Comparison of ENCODE assay signal across 9 mouse cellular contexts in genomic region chr7:127894480-127894879, GRCm38 (mm10). TPM values are rescaled to one million over a fixed set of nuclear protein-coding genes. Genes with fewer than 3 reads are reported as not detected.
DNase-seq lines count a peak whose midpoint lies in the region; ATAC-seq and TF ChIP-seq lines count a peak whose summit lies in the region.
"Had no signal": no experiment of that assay in that cellular context is flagged by ENCODE, and none has a peak within 500 bp of the region (broad histone marks: within the 10 kb centered on the region; RNA-seq: fewer than 3 reads in every experiment).

No protein-coding gene starts in this region.

- WGBS in neural tube, embryonic 11.5 days = 80% methylated on average over 5 of the region's 5 CpGs
- WGBS in hindbrain, embryonic 13.5 days = 88% methylated on average over 5 of the region's 5 CpGs
- WGBS in lung, embryonic 14.5 days = 56% methylated on average over 5 of the region's 5 CpGs

- DNase-seq in neural tube, embryonic 11.5 days (ENCODE audit: low spot score) = no peak
- DNase-seq in neural tube, embryonic 10.5 days (ENCODE audit: extremely low spot score, low spot score) = no peak
- no peak for DNase-seq in lung, embryonic 14.5 days
- peak; percentile 56 for DNase-seq in yolk sac, embryonic 10.5 days (ENCODE audit: low spot score)
- DNase-seq in urinary bladder, postnatal 10 days (ENCODE audit: low spot score) = no peak
- DNase-seq in urinary bladder, postnatal 36 days (ENCODE audit: low spot score in 2 of 2) = no peak

- H3K27me3 ChIP-seq in neural tube, embryonic 11.5 days (ENCODE audit: control insufficient read depth, insufficient read depth, low read length) = no peaks in the 10 kb centered on the region
- peaks cover 1% of the 10 kb centered on the region; the same call in 1 of the 2 replicates for H3K27me3 ChIP-seq in hindbrain, embryonic 13.5 days
- no peaks in the 10 kb centered on the region for H3K27me3 ChIP-seq in lung, embryonic 14.5 days (ENCODE audit: insufficient read depth, low read length)

- TF ChIP-seq CTCF in lung, embryonic 14.5 days (IDR thresholded peaks at IDR 0.05; ENCODE audit: low read depth) = no peak

- H3K9me3 ChIP-seq in neural tube, embryonic 11.5 days (ENCODE audit: control insufficient read depth, low read length) = no peaks in the 10 kb centered on the region
- H3K9me3 ChIP-seq in hindbrain, embryonic 13.5 days = no peaks in the 10 kb centered on the region
- no peaks in the 10 kb centered on the region for H3K9me3 ChIP-seq in lung, embryonic 14.5 days (ENCODE audit: low read depth, low read length)

- no peak for ATAC-seq in neural tube, embryonic 11.5 days (ENCODE audit: insufficient read depth, low FRiP score, low TSS enrichment)
- no peak for ATAC-seq in hindbrain, embryonic 13.5 days (ENCODE audit: low FRiP score)
- no peak for ATAC-seq in lung, embryonic 14.5 days (ENCODE audit: insufficient read depth)
- no peak for ATAC-seq in frontal cortex, adult (ENCODE audit: low TSS enrichment)

- H3K9ac ChIP-seq in neural tube, embryonic 11.5 days (ENCODE audit: low read length) = no peak overlapping the region
- peak overlapping the region; percentile 78 for H3K9ac ChIP-seq in hindbrain, embryonic 13.5 days
- peak overlapping the region; percentile 70 for H3K9ac ChIP-seq in lung, embryonic 14.5 days

- H3K4me1 ChIP-seq in neural tube, embryonic 11.5 days (ENCODE audit: control insufficient read depth, insufficient read depth, low read length) = no peaks in the 10 kb centered on the region
- H3K4me1 ChIP-seq in hindbrain, embryonic 13.5 days (replicated peaks) = peaks cover 14% of the 10 kb centered on the region
- peaks cover 8% of the 10 kb centered on the region for H3K4me1 ChIP-seq in lung, embryonic 14.5 days (ENCODE audit: insufficient read depth)

- H3K36me3 ChIP-seq in neural tube, embryonic 11.5 days (ENCODE audit: control insufficient read depth, insufficient read depth, low read length) = no peaks in the 10 kb centered on the region
- peaks cover 28% of the 10 kb centered on the region for H3K36me3 ChIP-seq in hindbrain, embryonic 13.5 days
- H3K36me3 ChIP-seq in lung, embryonic 14.5 days (ENCODE audit: insufficient read depth) = peaks cover 28% of the 10 kb centered on the region; the same call in 1 of the 2 replicates

- no peak overlapping the region; the same call in 1 of the 2 replicates for H3K4me3 ChIP-seq in neural tube, embryonic 11.5 days (ENCODE audit: low read depth, low read length)
- H3K4me3 ChIP-seq in hindbrain, embryonic 13.5 days = peak overlapping the region; percentile 62
- H3K4me3 ChIP-seq in lung, embryonic 14.5 days (ENCODE audit: low read depth, low read length) = peak overlapping the region; percentile 67

- no peak overlapping the region for H3K27ac ChIP-seq in neural tube, embryonic 11.5 days (ENCODE audit: low read depth, low read length)
- H3K27ac ChIP-seq in hindbrain, embryonic 13.5 days = no peak overlapping the region; the same call in 1 of the 2 replicates
- no peak overlapping the region; the same call in 1 of the 2 replicates for H3K27ac ChIP-seq in lung, embryonic 14.5 days (ENCODE audit: low read depth)

- H3K4me2 ChIP-seq in neural tube, embryonic 11.5 days (ENCODE audit: low read depth) = peak overlapping the region; percentile 53; the same call in 1 of the 2 replicates
- H3K4me2 ChIP-seq in hindbrain, embryonic 13.5 days = peak overlapping the region; percentile 79
- H3K4me2 ChIP-seq in lung, embryonic 14.5 days = peak overlapping the region; percentile 88

RNA-seq across cellular contexts. Expression of gene Gm21974, which starts 0.8 kb away (rescaled TPM):
- polyA plus RNA-seq in neural tube, embryonic 11.5 days (2014; fragmentation: Nextera tagmentation; extraction: Ambion mirVana) = not detected in 2 replicates
- polyA plus RNA-seq in hindbrain, embryonic 13.5 days (2015; fragmentation: Nextera tagmentation; extraction: Ambion mirVana) = 0.61 TPM in 1 of 2 replicates, not detected in the other
- polyA plus RNA-seq in lung, embryonic 14.5 days (2014; fragmentation: Nextera tagmentation; extraction: Ambion mirVana) = not detected in 2 replicates
- polyA plus RNA-seq: brain, embryonic 14.5 days had no signal

RNA-seq across cellular contexts. Expression of gene Vkorc1, which starts 0.9 kb away (rescaled TPM):
- 53.9 and 59.6 TPM in 2 replicates for polyA plus RNA-seq in neural tube, embryonic 11.5 days (2014; fragmentation: Nextera tagmentation; extraction: Ambion mirVana)
- polyA plus RNA-seq in hindbrain, embryonic 13.5 days (2015; fragmentation: Nextera tagmentation; extraction: Ambion mirVana) = 67.6 and 71.1 TPM in 2 replicates
- polyA plus RNA-seq in lung, embryonic 14.5 days (2014; fragmentation: Nextera tagmentation; extraction: Ambion mirVana) = 127 and 129 TPM in 2 replicates

RNA-seq across cellular contexts. Expression of gene Prss53, which starts 3.7 kb away (rescaled TPM):
- polyA plus RNA-seq in neural tube, embryonic 11.5 days (2014; fragmentation: Nextera tagmentation; extraction: Ambion mirVana) = 0.46 and 0.61 TPM in 2 replicates
- polyA plus RNA-seq in hindbrain, embryonic 13.5 days (2015; fragmentation: Nextera tagmentation; extraction: Ambion mirVana) = 0.58 and 0.82 TPM in 2 replicates
- polyA plus RNA-seq in lung, embryonic 14.5 days (2014; fragmentation: Nextera tagmentation; extraction: Ambion mirVana) = 0.65 and 0.95 TPM in 2 replicates

RNA-seq across cellular contexts. Expression of gene Bckdk, which starts 9.4 kb away (rescaled TPM):
- 99.7 and 109 TPM in 2 replicates for polyA plus RNA-seq in neural tube, embryonic 11.5 days (2014; fragmentation: Nextera tagmentation; extraction: Ambion mirVana)
- polyA plus RNA-seq in hindbrain, embryonic 13.5 days (2015; fragmentation: Nextera tagmentation; extraction: Ambion mirVana) = 59.7 and 66.8 TPM in 2 replicates
- 152 and 169 TPM in 2 replicates for polyA plus RNA-seq in lung, embryonic 14.5 days (2014; fragmentation: Nextera tagmentation; extraction: Ambion mirVana)

RNA-seq across cellular contexts. Expression of gene Kat8, which starts 17.8 kb away (rescaled TPM):
- 52.3 and 56.6 TPM in 2 replicates for polyA plus RNA-seq in neural tube, embryonic 11.5 days (2014; fragmentation: Nextera tagmentation; extraction: Ambion mirVana)
- 47.1 and 50.9 TPM in 2 replicates for polyA plus RNA-seq in hindbrain, embryonic 13.5 days (2015; fragmentation: Nextera tagmentation; extraction: Ambion mirVana)
- polyA plus RNA-seq in lung, embryonic 14.5 days (2014; fragmentation: Nextera tagmentation; extraction: Ambion mirVana) = 39.5 and 42.8 TPM in 2 replicates
